ENCODE assay signal across 8 mouse cellular contexts in genomic region chr9:72808176-72808575, GRCm38 (mm10). TPM values are rescaled to one million over a fixed set of nuclear protein-coding genes. Genes with fewer than 3 reads are reported as not detected.
A peak's percentile ranks its signal among the peaks of the same experiment; 100 is the strongest.
DNase-seq lines count a peak whose midpoint lies in the region; ATAC-seq and TF ChIP-seq lines count a peak whose summit lies in the region.

No protein-coding gene starts in this region.

- DNase-seq in kidney, postnatal 10 days, result no peak
- no peak for DNase-seq in hindbrain, postnatal 0 days (ENCODE audit: low spot score)
- DNase-seq in neural tube, embryonic 11.5 days (ENCODE audit: low spot score), result no peak
- DNase-seq in left cerebral cortex, postnatal 25 days (ENCODE audit: low spot score in 2 of 2), result no peak
- DNase-seq in yolk sac, embryonic 10.5 days (ENCODE audit: low spot score), result no peak
- DNase-seq in gastrocnemius, postnatal 36 days, result no peak

- no peaks in the 10 kb centered on the region for H3K9me3 ChIP-seq in kidney, embryonic 14.5 days (ENCODE audit: control insufficient read depth, low read length)
- no peaks in the 10 kb centered on the region for H3K9me3 ChIP-seq in hindbrain, postnatal 0 days (ENCODE audit: low read length)
- no peaks in the 10 kb centered on the region for H3K9me3 ChIP-seq in neural tube, embryonic 11.5 days (ENCODE audit: control insufficient read depth, low read length)

- peak overlapping the region; percentile 91; the same call in 1 of the 2 replicates for H3K9ac ChIP-seq in kidney, embryonic 14.5 days (ENCODE audit: low read depth, low read length)
- H3K9ac ChIP-seq in hindbrain, postnatal 0 days (replicated peaks; ENCODE audit: low read length), result peak overlapping the region; percentile 77; the same call in 1 of the 2 replicates
- H3K9ac ChIP-seq in neural tube, embryonic 11.5 days (ENCODE audit: low read length), result peak overlapping the region; percentile 95

- ATAC-seq in kidney, embryonic 14.5 days (ENCODE audit: low FRiP score, low TSS enrichment), result no peak
- 0 out of 2 replicates have a peak, but pooled peaks have one; percentile 43 for ATAC-seq in common myeloid progenitor, adult 5-6 weeks (replicated peaks; ENCODE audit: low read depth, poor library complexity, severe bottlenecking)
- no peak for ATAC-seq in hindbrain, postnatal 0 days
- ATAC-seq in neural tube, embryonic 11.5 days (ENCODE audit: insufficient read depth, low FRiP score, low TSS enrichment), result no peak

- no peaks in the 10 kb centered on the region for H3K36me3 ChIP-seq in kidney, embryonic 14.5 days (ENCODE audit: control insufficient read depth, insufficient read depth, low read length)
- no peaks in the 10 kb centered on the region for H3K36me3 ChIP-seq in hindbrain, postnatal 0 days (ENCODE audit: insufficient read depth, low read length)
- no peaks in the 10 kb centered on the region for H3K36me3 ChIP-seq in neural tube, embryonic 11.5 days (ENCODE audit: control insufficient read depth, insufficient read depth, low read length)

- TF ChIP-seq CTCF in hindbrain, postnatal 0 days (IDR thresholded peaks at IDR 0.05; ENCODE audit: low read depth), result no peak

- WGBS in kidney, embryonic 14.5 days, result under 1% methylated on average over 6 of the region's 6 CpGs
- WGBS in hindbrain, postnatal 0 days, result under 1% methylated on average over 6 of the region's 6 CpGs
- WGBS in neural tube, embryonic 11.5 days, result 0% methylated on average over 6 of the region's 6 CpGs

- peak overlapping the region; percentile 94 for H3K4me2 ChIP-seq in kidney, embryonic 14.5 days (replicated peaks; ENCODE audit: low read depth, low read length)
- H3K4me2 ChIP-seq in hindbrain, postnatal 0 days (ENCODE audit: low read depth, low read length), result peak overlapping the region; percentile 99
- H3K4me2 ChIP-seq in neural tube, embryonic 11.5 days (ENCODE audit: low read depth), result peak overlapping the region; percentile 90

- intact Hi-C loops in left cerebral cortex, postnatal 25 days (cut with DNase I), result no loop called here
- intact Hi-C loops in gastrocnemius, postnatal 36 days (cut with DNase I), result no loop called here

- peaks cover 22% of the 10 kb centered on the region for H3K4me1 ChIP-seq in kidney, embryonic 14.5 days (ENCODE audit: control insufficient read depth, insufficient read depth, low read length)
- 0 out of 2 replicates have a peak, but pooled peaks cover 3% of the 10 kb centered on the region for H3K4me1 ChIP-seq in hindbrain, postnatal 0 days (ENCODE audit: insufficient read depth, low read length)
- H3K4me1 ChIP-seq in neural tube, embryonic 11.5 days (ENCODE audit: control insufficient read depth, insufficient read depth, low read length), result peaks cover 36% of the 10 kb centered on the region

- H3K4me3 ChIP-seq in kidney, embryonic 14.5 days (ENCODE audit: low read length), result peak overlapping the region; percentile 85
- H3K4me3 ChIP-seq in hindbrain, postnatal 0 days (ENCODE audit: low read length), result peak overlapping the region; percentile 80
- peak overlapping the region; percentile 90 for H3K4me3 ChIP-seq in neural tube, embryonic 11.5 days (ENCODE audit: low read depth, low read length)

- no peaks in the 10 kb centered on the region for H3K27me3 ChIP-seq in kidney, embryonic 14.5 days (ENCODE audit: control insufficient read depth, insufficient read depth, low read length)
- H3K27me3 ChIP-seq in hindbrain, postnatal 0 days (ENCODE audit: insufficient read depth, low read length), result no peaks in the 10 kb centered on the region; the same call in 1 of the 2 replicates
- H3K27me3 ChIP-seq in neural tube, embryonic 11.5 days (ENCODE audit: control insufficient read depth, insufficient read depth, low read length), result no peaks in the 10 kb centered on the region

- H3K27ac ChIP-seq in kidney, embryonic 14.5 days (ENCODE audit: low read depth, low read length), result no peak overlapping the region; the same call in 1 of the 2 replicates
- no peak overlapping the region for H3K27ac ChIP-seq in hindbrain, postnatal 0 days
- peak overlapping the region; percentile 95 for H3K27ac ChIP-seq in neural tube, embryonic 11.5 days (ENCODE audit: low read depth, low read length)

RNA-seq across cellular contexts. Expression of gene Prtg, which starts 1.5 kb away (rescaled TPM):
- 3.4 and 4.6 TPM in 2 replicates for polyA plus RNA-seq in kidney, embryonic 14.5 days (2014; fragmentation: Nextera tagmentation; extraction: Ambion mirVana)
- not detected in 2 replicates for total RNA-seq in common myeloid progenitor, adult 5-6 weeks (2017)
- total RNA-seq in hindbrain, postnatal 0 days (2014; rRNA removed), result 1.4 and 4.4 TPM in 2 replicates
- 0.59 and 0.65 TPM in 2 replicates for polyA plus RNA-seq in hindbrain, postnatal 0 days (2015; fragmentation: Nextera tagmentation; extraction: Ambion mirVana)
- polyA plus RNA-seq in neural tube, embryonic 11.5 days (2014; fragmentation: Nextera tagmentation; extraction: Ambion mirVana), result 3.6 and 4.4 TPM in 2 replicates
- total RNA-seq in left cerebral cortex, postnatal 25 days (2021), result 1 to 10 TPM; 1.1 to 1.7 TPM
- under 1 TPM; 0.10 to 0.26 TPM for total RNA-seq in gastrocnemius, postnatal 36 days (2021)
